Mouse (Mus musculus) kidney, adult 2 months (tissue): ENCODE results near the gene Vdac2.

Experiments
- CTCF ChIP-seq: fragments of 200-500 bp; conservative IDR thresholded peaks from 2 replicates; pipeline ENCODE4 v1.5.1; 2011; ENCODE audit warnings: low read depth, mild to moderate bottlenecking, control low read depth, low read length, moderate library complexity, mixed read lengths; ENCODE audit not compliant: insufficient read depth, insufficient read length
- POLR2A ChIP-seq: fragments of 200-500 bp; IDR thresholded peaks from one replicate; pipeline ENCODE4 v1.6.1; 2011; ENCODE audit warnings: low read depth, low read length, control low read depth

DNA sequence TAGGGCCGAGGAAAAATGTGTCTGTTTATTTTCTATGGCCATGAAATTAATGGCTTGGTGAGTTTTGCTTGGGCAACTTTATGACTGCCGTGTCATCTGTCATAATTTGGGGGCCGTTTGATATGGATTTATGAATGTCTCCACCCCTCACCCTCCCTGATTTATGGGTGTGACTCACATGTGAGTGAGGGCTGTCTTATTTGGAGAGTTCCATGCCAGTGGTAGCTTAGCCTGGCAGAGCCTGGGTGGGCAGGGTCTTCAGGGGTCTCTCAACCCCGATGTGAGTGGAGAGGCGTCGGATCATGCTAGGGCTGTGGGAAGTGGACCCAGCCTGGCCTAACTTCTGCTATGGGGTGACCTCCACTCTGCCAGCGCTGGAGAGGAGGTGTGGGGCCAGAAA lies 41.8 kb downstream of the Vdac2 start:
- TF ChIP-seq CTCF (no peak), POLR2A (no peak)
